Mouse (Mus musculus) heart, adult 2 months (tissue): ENCODE results near the gene Casr.

Experiments
- CTCF ChIP-seq: fragments of 200-600 bp; IDR thresholded peaks from 2 replicates; pipeline ENCODE4 v1.8.1; 2022; ENCODE audit warnings: antibody characterized with exemption, mild to moderate bottlenecking, moderate library complexity
- POLR2A ChIP-seq: fragments of 200-500 bp; IDR thresholded peaks from 2 replicates; pipeline ENCODE4 v1.6.1; 2011; ENCODE audit warnings: mild to moderate bottlenecking, low read depth, low read length, control low read depth; ENCODE audit not compliant: insufficient read depth

DNA sequence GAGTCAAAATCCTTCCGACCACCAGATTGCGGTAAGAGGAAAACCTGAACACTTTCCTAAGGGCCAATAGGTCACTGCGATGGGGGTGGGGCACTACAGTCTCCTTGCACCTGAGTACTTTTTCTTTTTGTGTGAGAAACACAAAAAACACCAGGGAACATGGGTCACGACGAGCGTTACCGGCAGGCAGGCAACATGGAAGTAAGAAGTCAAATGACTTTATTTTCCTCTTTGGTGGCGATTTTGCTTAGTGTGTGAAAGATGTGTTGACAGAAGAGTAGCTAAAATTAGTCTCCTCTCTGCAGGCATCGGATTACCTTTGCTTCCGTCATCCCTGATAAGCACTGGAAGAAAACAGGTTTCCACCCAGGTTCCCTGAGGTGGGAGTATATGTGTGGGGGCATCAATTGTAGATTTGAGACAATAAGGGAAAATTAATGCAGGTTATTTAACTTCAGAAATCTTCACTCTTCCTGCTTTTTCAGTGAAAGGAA lies 6.2 kb downstream of the Casr start:
- TF ChIP-seq POLR2A = peak; percentile 59
- no peak for TF ChIP-seq CTCF
